Mouse (Mus musculus) liver, adult 2 months (tissue): ENCODE measurements around the gene 1700017D01Rik.

ENCODE experiments used
- CTCF ChIP-seq: fragments of 200-500 bp; IDR thresholded peaks from 2 replicates; pipeline ENCODE4 v1.5.1; 2011; ENCODE audit warnings: low read depth, low read length, control low read depth
- POLR2A ChIP-seq: fragments of 200-500 bp; IDR thresholded peaks from 2 replicates; pipeline ENCODE4 v1.6.1; 2011; ENCODE audit warnings: low read length, control low read depth; ENCODE audit not compliant: insufficient read depth; ENCODE audit errors: extremely low read depth

DNA sequence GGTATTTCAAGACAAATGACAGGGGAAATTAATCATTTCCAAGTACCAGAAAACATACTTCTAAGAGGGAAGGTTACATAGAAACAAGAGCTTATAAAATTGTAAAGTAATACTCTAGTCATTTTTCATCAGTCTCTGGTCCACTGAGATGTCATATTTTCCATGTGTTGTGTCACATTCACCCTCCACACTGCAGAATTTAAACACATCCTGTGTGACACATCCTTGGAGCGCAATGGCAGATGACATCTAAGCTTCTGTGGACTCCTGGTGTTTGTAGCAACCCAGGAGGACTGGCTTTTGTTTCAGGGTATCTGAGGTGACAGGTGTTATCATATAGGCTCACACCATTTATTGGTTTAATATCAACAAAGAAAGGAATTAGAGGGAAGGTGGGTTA, 974 bp downstream of the 1700017D01Rik start:
- TF ChIP-seq CTCF (no peak), POLR2A (no peak)
